Mouse (Mus musculus) right cerebral cortex, postnatal 25 days (tissue): ENCODE results near the gene Podnl1.
A peak's percentile ranks its signal among the peaks of the same experiment; 100 is the strongest.

ENCODE experiments used
- DNase-seq: peaks from one replicate; pipeline ENCODE4 v3.0.0; 2022

The Podnl1 gene

DNA sequence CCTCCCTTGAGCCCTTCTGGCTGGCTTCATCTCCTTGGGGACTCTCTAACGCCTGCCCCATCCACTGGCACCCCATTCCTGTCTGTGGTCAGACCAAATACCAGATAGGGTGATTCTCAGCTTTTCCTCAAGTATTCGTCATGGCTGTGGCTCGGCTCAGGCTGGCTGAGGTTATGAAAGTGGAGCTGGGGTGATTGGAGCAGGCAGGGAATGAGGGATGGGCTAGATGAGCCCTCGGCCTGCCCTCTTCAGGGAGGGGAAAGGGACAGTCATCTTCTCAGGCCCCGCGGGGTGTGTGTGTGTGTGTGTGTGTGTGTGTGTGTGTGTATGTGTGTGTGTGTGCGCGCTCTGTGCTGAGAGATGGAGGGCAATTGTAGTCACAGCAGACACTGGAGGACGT is at the start of gene Podnl1:
Gene Podnl1 (plus strand): TSS at position 334 of the 400 bp plus-strand sequence.
- DNase-seq: no peak

DNA sequence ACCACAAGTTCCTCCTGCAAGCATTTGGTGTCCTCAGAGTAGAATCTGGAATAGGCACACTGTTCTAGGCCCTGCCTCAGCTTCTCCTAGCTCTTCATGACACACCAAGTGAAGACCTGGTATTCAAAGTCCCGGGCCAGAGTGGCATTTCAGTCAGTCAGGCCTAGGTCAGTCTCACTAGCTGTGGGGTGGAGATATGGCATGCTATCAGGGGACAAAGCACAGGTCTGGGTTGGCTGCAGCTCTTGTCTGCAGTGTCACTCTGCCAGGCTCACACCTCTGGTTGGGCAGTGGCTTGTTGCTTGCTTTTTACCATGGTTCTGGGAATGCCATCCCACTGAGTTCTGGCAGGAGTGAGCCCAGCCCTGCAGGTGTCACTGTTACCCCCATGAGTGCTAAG is 49.4 kb upstream of the Podnl1 start:
- no peak for DNase-seq

DNA sequence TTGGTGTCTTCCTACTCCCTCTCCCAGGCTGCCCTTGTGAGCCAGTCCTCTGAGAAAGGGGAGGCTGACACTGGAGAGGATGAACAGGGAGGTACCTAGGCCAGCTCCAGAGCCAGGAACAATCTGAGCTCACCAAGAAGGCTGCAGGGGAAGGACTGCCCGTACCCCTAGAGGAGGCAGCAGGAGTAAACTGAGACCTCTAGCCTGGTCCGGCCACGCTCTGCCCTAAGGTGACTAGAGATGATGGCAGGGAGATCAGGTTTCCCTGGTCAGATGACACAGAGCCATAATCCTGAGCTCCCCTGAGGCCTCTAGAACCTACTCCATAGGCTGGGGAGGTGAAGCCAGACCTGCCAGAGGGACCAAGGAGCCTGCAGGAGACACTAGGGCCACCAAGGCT is 48.9 kb upstream of the Podnl1 start:
- DNase-seq: no peak

GRCm38 (mm10) chr8:84079206-84079605 is 46.6 kb upstream of the Podnl1 start:
- no peak for DNase-seq

DNA sequence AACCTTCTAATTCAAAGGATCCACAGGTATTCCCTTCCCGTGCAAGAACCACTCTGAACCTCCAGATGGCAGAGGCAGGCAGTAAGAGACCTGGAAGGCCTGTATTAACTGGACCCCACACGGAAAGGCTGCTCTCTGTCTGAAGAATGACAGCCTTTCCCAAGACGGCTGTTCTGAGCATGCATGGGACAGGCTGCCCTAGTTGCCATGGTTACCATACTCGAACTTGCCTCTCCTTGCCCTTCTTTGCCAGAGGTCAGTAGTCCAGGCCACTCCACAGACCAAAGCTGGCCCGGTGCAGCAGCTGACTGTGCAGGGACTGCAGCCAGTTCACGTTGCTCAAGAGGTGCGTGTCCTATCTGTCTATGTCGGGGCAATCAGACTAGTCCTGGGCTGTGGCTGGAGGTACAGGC is 42.0 kb upstream of the Podnl1 start:
- DNase-seq: no peak

DNA sequence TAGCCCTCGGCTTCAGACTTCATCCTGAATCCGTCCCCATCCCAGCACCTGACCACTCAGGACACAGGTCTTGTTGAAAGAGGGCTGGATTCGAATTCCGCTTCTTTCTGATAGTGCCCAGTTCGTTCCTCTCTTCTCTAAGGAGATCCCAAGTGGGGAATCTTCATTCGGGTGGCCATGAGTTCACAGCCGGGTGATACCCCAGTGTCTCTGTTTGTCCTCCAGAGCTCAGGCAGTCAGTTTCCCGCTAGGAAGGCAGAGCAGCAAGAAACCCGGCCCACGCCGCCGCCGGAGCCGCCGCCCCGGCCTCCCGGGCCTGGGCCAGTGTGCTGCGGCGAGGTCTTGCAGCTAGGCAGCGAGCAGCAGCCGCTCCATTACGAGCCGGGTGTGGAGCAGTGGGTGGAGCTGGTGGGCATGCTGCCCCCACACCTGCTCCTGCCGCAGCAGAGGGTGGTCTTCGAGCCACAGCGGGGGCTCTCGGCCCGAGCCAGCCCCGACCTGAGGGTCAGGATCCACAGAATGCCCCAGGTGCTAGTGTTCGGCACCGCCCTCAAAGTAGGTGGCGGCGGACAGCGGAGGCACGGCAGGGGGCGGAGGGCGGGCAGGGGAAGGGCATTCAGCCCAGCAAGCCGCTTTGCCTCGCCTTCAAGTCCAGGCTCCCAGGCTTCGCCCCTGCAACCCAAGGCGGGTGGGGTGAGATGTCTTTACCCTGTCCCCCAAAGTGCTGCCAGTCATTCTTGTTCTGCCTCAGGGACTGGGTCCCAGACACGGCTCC is 41.3 kb upstream of the Podnl1 start:
- no peak for DNase-seq

GRCm38 (mm10) chr8:84087156-84087555 is 38.6 kb upstream of the Podnl1 start:
- no peak for DNase-seq

GRCm38 (mm10) chr8:84087821-84088220 is 38.0 kb upstream of the Podnl1 start:
- no peak for DNase-seq

GRCm38 (mm10) chr8:84089277-84089676 is 36.5 kb upstream of the Podnl1 start:
- no peak for DNase-seq

- DNase-seq: no peak
These were observed 35.2 kb upstream of the Podnl1 start for GRCm38 (mm10) chr8:84090585-84090984.

GRCm38 (mm10) chr8:84096061-84096460 is 29.7 kb upstream of the Podnl1 start:
- no peak for DNase-seq

DNA sequence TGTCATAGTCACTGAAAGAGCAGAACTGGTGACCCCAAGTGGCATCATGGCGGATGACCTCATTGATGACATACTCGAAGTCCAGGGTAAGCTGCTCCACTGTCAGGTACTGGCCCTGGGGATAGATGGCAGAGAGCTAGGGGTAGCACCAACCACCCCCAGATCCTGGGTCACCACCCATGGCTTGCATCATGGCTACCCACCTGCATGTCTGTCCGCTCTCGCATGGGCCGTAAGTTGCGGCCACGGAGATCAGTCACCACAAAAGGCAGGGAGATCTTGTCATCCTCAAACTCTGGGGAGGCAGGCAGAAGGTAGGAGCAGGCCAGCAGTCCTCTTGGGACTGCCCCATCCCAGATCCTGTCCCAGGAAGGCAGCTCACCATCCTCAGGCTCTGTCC is 27.4 kb upstream of the Podnl1 start:
- no peak for DNase-seq

DNA sequence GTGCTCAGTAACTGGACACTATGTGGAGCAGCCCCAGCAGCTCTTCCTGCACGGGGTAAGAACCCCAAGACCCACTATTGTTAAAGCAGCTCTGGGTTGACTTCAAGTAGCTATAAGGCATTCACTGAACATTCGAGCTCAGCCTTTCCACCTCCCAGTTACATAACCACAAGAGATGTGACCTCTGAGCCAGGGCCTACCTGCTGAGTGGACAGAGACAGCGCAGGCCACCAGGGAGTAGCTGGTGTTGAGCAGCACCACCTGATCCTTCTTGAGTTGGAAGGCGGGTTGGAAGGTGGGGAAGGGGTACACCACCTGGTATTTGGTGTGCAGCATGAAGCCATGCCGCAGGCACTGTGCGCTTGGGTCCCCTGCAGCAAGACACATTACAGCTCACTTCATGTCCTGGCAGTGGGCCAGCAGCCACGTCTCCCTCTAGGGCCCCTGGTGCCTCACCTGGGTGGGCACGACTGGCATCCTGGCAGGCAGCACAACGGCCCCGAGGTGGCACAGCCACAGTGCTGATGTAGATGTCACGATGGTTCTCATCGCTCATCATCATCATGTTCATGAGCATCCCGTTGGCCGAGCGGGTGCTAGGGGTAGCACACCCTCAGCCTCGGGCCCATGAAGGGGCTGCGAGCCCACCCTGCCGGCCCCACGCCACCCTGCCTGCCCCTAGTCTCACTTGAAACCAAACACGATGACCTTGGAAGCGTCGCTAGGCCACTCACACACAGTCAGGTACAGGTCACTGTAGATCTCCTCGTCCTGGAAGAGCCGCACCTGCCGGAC is 24.1 kb upstream of the Podnl1 start:
- DNase-seq: no peak

GRCm38 (mm10) chr8:84103601-84104000 is 22.2 kb upstream of the Podnl1 start:
- no peak for DNase-seq

DNA sequence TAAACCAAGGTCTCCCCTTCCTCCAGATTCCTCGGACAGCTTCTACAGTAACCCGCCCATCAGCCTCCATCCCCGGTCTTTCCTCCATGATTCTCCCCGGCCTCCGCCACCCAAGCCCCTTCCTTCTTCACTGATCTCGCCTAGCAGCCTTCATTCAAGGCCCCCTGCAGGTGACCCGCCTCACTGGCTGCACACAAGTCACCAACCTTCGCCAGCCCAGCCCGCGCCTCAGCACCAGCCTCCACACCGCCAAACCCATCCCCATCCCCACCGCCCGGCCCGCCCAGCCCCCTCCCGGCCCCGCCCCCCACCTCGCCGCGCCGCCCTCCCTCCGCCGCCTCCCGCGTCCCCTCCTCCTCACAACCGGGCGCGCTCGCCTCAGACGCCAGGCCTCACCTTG is 21.6 kb upstream of the Podnl1 start:
- no peak for DNase-seq

DNA sequence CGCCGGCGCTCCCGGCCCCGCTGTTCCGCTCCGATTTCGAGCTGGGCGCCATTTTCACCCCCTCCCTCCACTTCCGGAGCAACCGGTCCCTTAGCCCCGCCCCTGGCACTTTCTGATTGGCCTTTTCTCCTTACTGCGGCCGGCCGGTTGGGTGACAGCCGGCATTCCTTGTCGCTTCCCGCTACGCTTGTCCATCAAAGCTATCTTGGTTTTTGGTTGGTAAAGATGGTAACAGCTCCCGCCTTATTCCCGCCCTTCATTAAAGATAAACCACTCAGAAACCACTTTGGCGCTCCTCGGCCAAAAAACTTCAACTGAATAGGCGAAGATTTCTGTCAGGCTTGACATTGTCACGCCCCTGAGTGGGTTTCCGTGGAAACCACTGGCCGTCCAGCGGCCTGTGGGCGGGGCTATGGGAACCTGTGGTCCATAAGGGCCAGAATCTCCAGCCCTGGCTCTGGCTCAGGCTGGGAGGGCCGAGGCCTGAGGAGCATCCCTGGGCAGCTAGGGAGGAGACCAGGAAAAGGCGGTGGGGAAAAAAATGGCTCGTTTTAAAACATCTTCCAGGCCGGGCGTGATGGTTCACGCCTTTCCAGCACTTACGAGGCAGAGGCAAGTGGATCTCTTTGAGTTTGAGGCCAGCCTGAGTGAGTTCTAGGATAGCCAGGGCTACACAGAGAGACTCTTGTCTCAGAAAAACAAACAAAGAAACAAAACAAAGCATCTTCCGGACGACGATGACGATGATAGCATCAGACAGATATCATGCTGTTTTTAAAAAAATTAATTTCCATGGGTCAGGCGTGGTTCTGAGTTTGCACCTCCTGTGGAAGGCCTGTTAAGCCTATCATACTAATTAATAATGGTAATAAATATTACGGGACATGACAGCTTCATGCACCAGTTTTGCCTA is 20.8 kb upstream of the Podnl1 start, which contains the start of gene Dcaf15:
Gene Dcaf15 (minus strand): TSS at position 72 of the 913 bp plus-strand sequence.
- peak; percentile 96 for DNase-seq

DNA sequence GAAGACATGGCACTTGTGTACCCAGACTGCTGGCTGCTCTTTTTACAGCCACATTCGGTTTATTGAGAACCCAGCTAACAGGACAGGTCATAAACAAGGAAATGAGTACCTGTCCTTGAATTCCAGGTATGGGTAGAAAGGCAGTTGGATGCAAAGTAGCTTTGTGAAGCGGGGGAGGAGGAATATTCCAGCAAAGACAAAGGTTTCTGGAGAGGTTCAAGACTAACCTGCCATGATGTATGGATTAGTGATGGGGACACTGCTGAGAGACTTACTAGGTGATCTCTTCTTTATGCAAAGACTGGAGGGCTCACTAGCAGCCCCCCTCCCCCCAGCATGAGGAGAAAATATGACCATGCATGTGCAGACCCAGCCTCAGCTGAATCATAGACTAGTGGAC is 20.1 kb upstream of the Podnl1 start:
- no peak for DNase-seq

DNA sequence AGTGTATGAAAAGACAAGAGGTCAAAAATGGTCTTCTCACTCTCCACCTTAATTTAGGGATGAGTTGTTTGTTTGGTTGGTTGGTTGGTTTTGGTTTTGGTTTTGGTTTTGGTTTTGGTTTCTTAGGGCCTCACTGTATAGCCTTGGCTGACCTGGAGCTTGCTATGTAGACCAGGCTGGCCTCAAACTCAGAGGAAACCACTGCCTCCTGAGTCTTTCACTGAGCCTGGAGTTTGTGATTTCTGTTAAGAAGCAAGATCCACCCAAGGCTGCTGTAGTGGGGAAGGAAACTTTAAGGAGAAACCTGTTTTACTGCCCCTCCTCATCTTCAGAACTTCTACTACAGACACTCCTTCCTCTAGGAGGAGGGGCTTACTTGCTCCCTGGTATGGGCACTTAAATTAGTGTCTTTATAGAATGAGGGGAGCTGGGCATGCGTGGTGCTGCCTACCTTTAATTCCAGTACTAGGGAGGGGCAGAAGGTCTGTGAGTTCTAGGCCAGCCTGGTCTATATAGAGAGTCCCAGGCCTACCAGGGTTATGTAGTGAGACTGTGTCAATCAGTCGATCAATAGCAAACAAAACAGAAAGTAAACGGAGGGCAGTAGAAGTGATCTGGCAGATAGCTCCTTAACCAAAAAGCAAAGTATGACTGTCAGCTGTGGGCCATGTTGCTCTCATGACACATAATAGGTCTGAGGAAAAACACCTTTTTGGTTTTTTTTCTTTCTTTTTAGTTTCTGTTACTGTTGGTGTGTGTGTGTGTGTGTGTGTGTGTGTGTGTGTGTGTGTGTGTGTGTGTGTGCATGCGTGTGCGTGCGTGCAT is 19.4 kb upstream of the Podnl1 start:
- no peak for DNase-seq

GRCm38 (mm10) chr8:84115646-84116045 is 10.1 kb upstream of the Podnl1 start:
- no peak for DNase-seq

DNA sequence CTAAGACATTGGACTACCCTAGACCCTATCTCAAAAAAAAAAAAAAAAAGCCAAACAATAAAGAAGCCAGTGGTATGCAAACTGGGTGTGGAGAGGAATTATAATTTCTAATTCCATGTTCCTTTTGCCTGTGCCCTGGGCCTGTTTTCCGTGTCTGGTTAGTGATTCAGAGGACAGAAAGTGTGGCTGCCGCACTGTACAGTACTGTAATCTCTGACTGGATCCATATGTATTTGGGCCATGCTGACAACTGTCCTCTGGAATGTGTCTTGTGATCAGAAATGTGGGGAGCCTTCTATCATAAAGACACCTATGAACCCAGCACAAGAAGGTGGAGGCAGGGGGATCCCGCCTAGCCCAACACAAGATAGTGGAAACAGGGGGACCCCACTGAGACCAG is 3.6 kb upstream of the Podnl1 start:
- no peak for DNase-seq

DNA sequence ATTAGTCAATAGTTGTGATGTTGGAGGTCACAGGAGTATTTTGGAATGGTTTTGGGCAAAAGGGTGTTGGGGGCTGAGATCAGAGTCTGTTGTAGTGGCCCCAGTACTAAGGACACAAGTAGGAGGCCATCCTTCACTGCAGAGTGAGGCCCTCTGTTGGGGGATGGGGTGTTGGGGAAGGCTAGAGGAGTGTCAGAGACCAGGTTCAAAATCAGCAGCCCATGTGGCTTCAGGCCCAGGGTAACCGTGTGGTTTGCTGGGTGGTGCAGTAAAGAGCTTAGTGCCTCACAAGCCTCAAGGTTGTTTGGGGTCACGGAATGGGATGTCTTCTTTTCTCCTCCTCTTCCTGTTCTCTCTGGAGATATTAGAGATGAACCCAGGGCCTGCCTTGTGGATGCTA is 953 bp downstream of the Podnl1 start:
- DNase-seq: no peak

GRCm38 (mm10) chr8:84127202-84127901 is 1.6 kb downstream of the Podnl1 start:
- no peak for DNase-seq
